Mouse (Mus musculus) left cerebral cortex, adult 18-20 months (tissue): ENCODE results near the gene Cnot6. TPM values are rescaled to one million over a fixed set of nuclear protein-coding genes. Genes with fewer than 3 reads are reported as not detected.

ENCODE experiments used
- DNase-seq, 2 experiments: peaks; one replicate each; pipeline ENCODE4 v3.0.0; 2021 to 2022; ENCODE audit warnings: low spot score in 2 of 2, mixed read lengths in 1 of 2
- long read RNA-seq, 2 experiments: library from polyadenylated mRNA; stranded (forward); transcript quantifications; one replicate each; pipeline ENCODE4 v2.0.0; 2021
- total RNA-seq, 2 experiments: library from RNA; stranded (reverse); gene quantifications; 2 replicates each; pipeline ENCODE4 v1.2.3; 2021

The Cnot6 gene
- 10 to 100 TPM; 50.2 to 56.0 TPM for total RNA-seq
- long read RNA-seq, experiment 1, full-length matches to known transcripts: 29 of 39 reads
- long read RNA-seq, experiment 1, partial matches to known transcripts: 3 of 39 reads
- long read RNA-seq, experiment 1, other reads (novel, unspliced or antisense): 7 of 39 reads
- long read RNA-seq, experiment 2, full-length matches to known transcripts: 21 of 26 reads
- long read RNA-seq, experiment 2, partial matches to known transcripts: 4 of 26 reads
- long read RNA-seq, experiment 2, other reads (novel, unspliced or antisense): 1 of 26 reads

- peak; percentile 97 to 99 for DNase-seq
Measured at GRCm38 (mm10) chr11:49712555-49713335, at the start of gene Cnot6. Cnot6 (minus strand) TSS chr11:49712723.

- DNase-seq: no peak
Measured at GRCm38 (mm10) chr11:49761130-49761529, 48.6 kb upstream of the Cnot6 start.

GRCm38 (mm10) chr11:49758096-49758495 lies 45.6 kb upstream of the Cnot6 start:
- DNase-seq: no peak

- no peak for DNase-seq
Measured at GRCm38 (mm10) chr11:49754958-49755665, 42.6 kb upstream of the Cnot6 start.

DNA sequence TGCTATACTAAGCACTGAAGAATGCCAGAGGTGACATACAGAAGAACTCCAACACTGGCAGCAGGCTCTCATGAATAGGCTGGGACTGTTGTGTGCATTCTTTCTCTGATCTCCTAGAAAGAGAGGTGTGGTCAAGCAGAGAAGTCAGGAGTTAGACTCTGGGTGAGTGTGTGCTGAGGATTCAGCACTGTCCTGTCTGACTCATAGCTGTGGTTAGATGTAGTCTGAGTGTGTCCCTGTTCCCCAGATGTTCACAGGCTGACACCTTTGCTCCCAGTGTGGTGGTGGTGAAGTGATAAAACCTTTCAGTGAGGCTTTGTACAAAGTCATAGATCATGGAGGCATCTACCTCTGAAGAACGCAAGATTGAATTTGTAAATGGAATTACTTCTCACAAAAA lies 34.2 kb upstream of the Cnot6 start:
- no peak for DNase-seq

GRCm38 (mm10) chr11:49745839-49746238 lies 33.3 kb upstream of the Cnot6 start:
- no peak for DNase-seq

GRCm38 (mm10) chr11:49744981-49745380 lies 32.5 kb upstream of the Cnot6 start:
- DNase-seq: no peak

DNA sequence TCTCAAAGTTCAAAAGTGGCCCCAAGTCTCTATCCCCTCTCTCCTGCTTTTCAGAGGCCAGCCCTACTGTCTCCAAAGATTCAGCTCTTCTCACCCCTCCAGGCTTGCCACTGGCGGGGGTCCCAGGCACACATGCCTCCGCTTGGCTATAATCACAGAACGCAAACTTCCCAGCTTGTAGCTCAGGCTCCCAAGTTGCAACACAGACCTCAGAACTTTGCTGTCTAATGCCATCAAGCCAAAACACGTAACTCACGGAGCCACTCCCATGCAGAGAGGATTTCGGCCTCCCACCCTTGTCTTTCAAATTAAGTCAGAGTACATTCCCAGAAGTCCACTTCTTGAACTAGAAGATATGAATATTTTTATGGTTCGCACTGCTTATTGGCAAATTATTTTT lies 31.1 kb upstream of the Cnot6 start:
- DNase-seq: no peak

DNA sequence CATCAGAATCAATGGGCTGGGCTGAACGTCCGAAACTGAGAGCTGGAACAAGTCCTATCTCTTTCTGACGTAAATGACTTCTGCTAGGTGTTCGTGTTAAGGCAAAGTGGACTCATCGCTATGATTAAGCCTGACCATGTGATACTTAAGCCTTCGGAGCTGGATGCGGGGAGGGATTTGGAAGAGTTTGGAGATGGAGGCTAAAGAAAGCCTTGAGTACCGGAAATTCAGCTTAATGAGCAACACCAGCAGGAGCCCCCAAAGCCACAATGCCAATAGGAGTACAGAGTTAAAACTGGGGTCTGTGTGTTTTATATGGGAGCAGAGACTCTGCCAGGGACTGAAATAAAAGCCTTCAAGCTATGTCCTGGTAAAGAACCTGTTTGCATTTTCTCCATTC lies 29.7 kb upstream of the Cnot6 start:
- no peak for DNase-seq

DNA sequence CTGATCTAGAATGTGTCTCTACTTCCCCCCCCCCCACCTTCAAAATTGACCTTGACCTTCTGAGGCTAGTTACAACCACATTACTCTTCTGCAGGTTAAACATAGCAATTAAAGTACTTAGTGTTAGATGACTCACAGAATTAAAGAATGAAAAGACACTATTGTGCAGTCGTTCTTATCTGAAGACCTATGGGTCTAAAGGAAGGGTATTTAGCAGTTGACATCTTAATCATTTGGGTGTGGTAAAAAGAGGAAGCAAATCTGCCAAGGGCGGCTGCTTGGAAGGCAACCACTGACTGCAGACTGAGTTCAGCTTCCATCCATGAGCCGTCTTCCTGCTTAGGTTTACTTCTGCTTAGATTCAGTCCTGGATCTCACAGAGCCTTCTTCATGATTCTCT lies 27.3 kb upstream of the Cnot6 start:
- DNase-seq: no peak

DNA sequence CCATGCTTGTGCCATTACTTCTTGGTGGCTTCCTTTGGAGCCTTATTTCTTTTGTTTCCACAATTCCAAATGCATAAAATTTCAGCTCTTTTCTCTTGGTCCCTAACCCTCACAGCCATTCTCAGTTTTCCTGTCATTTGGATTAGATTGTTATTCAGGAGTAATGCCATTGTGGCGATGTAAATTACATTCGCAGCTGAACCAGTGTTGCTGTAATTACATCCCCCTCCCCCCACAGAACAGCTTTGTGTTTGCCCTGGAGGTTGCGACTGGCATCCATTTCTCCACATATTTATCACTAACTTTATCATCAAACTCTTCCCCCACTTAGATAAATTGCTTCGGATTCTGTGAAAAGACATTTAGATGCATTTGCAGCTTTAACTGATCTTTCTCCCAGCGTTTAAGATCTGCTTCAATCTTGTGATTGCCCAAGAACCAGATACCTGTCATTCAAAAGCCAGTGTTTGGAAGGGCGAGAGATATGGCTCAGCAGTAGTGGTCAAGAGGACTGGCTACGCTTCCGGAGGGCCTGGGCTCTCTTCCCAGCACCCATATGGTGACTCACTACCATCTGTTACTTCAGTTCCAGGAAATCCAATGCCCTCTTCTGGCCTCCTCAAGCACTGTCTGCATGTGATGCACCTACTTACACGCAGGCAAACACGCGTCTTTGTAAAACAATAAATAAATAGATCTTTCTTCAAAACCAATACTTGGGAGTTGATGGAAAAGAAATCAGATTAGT lies 26.3 kb upstream of the Cnot6 start:
- DNase-seq: no peak

- DNase-seq: no peak
Measured at GRCm38 (mm10) chr11:49737625-49738024, 25.1 kb upstream of the Cnot6 start.

GRCm38 (mm10) chr11:49734771-49735170 lies 22.2 kb upstream of the Cnot6 start:
- DNase-seq: no peak

GRCm38 (mm10) chr11:49730275-49730948 lies 17.9 kb upstream of the Cnot6 start:
- DNase-seq: no peak

DNA sequence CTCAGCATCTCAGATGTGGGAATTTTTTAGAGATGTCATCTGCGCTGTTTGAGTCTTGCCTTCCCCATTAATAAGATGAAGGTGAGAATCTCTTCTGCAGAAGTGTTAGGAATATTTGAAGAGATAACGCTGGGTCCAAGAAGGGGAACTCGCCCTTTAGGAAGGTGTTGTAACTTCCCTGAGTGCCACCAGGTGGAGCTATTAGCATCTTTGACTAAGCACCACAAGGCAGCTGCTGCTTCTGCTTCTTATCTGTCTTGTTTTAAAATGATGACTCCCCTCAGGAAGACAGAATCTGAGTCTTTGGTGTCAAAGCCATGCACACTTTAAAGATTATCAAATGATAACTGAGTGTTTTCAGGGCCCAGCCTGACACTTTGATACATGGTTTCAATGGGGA lies 15.4 kb upstream of the Cnot6 start:
- DNase-seq: peak; percentile 59 to 60

GRCm38 (mm10) chr11:49726800-49727199 lies 14.3 kb upstream of the Cnot6 start:
- DNase-seq: no peak

GRCm38 (mm10) chr11:49724676-49725075 lies 12.2 kb upstream of the Cnot6 start:
- no peak for DNase-seq

GRCm38 (mm10) chr11:49723281-49723680 lies 10.8 kb upstream of the Cnot6 start:
- no peak for DNase-seq

- DNase-seq: no peak
Measured at GRCm38 (mm10) chr11:49722692-49723091, 10.2 kb upstream of the Cnot6 start.

- no peak for DNase-seq
Measured at GRCm38 (mm10) chr11:49721358-49721757, 8.8 kb upstream of the Cnot6 start.
